Comparison of ENCODE assay signal across 8 mouse cellular contexts in the genomic region with DNA sequence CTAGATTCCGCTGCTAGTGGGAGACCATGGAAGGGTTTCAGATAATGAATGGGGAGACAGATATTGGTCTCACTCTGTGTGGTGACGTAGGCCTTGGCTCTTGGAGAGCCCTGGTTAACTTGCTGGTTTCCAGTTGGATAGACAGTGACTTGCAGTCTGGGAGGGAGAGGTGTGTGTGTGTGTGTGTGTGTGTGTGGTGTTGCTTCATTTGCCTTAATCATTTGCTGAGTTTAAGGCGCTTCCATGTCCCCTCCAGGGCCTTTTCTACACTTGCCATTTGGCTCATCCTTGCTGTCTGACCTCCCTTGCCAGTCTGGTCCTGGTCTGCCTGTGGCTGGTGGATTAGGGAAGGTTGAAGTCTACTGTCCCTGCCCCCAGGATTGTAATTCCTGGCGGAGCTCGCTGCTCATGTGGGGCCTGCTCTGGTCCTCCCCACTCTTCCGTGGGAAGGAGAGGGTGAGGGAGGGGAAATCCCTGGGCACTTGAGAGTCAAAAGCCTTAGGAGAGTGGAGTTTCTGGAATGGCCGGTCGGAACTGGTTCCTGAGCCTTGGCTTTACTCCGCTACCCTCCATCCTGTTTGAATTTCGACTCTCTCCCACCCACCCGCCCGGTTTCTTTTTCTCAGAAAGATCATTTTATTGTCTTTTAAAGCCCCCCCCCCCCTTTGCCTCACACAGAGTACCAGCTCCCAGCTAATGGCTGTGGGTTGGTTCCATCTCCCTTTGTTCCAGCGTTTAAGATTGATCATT. TPM values are rescaled to one million over a fixed set of nuclear protein-coding genes. Genes with fewer than 3 reads are reported as not detected.
A peak's percentile ranks its signal among the peaks of the same experiment; 100 is the strongest.
DNase-seq lines count a peak whose midpoint lies in the region; ATAC-seq and TF ChIP-seq lines count a peak whose summit lies in the region.

No protein-coding gene starts in this region.

- H3K36me3 ChIP-seq in forebrain, postnatal 0 days (ENCODE audit: insufficient read depth) = no peaks in the 10 kb centered on the region
- H3K36me3 ChIP-seq in kidney, embryonic 15.5 days = no peaks in the 10 kb centered on the region

- peak; percentile 46 for DNase-seq in CD4-positive, CD25-positive, alpha-beta regulatory T cell, adult 2 months (ENCODE audit: low read depth, low spot score)
- DNase-seq in R1 (ENCODE audit: low read depth, low spot score) = peak; percentile 73
- peak; percentile 55 for DNase-seq in forebrain, postnatal 0 days
- DNase-seq in lung, postnatal 14 days = peak; percentile 57
- DNase-seq in frontal cortex, adult 2 months (ENCODE audit: extremely low spot score in 1 of 2, low spot score in 1 of 2) = no peak

- H3K9me3 ChIP-seq in forebrain, postnatal 0 days (ENCODE audit: low read length) = no peaks in the 10 kb centered on the region
- no peaks in the 10 kb centered on the region for H3K9me3 ChIP-seq in kidney, embryonic 15.5 days (replicated peaks)

- peak overlapping the region; percentile 62 for H3K4me2 ChIP-seq in forebrain, postnatal 0 days (ENCODE audit: low read depth)
- peak overlapping the region; percentile 69 for H3K4me2 ChIP-seq in kidney, embryonic 15.5 days

- TF ChIP-seq CTCF in forebrain, postnatal 0 days (IDR thresholded peaks at IDR 0.05; ENCODE audit: low read depth) = no peak

- ATAC-seq in CD4-positive, CD25-positive, alpha-beta regulatory T cell, adult 4 months = no peak
- no peak for ATAC-seq in forebrain, postnatal 0 days
- no peak for ATAC-seq in kidney, embryonic 15.5 days (replicated peaks; ENCODE audit: low FRiP score)
- no peak for ATAC-seq in activated CD4-positive, CD25-positive, alpha-beta regulatory T cell, adult 4 months

- peak overlapping the region; percentile 99 for H3K9ac ChIP-seq in forebrain, postnatal 0 days
- peak overlapping the region; percentile 99 for H3K9ac ChIP-seq in kidney, embryonic 15.5 days

- WGBS in forebrain, postnatal 0 days = 3% methylated on average over 13 of the region's 13 CpGs
- 6% methylated on average over 13 of the region's 13 CpGs for WGBS in kidney, embryonic 15.5 days

- peak overlapping the region; percentile 93 for H3K4me3 ChIP-seq in forebrain, postnatal 0 days (ENCODE audit: low read depth, low read length)
- peak overlapping the region; percentile 87 for H3K4me3 ChIP-seq in kidney, embryonic 15.5 days (replicated peaks)

- peak overlapping the region; percentile 47; the same call in 1 of the 2 replicates for H3K27ac ChIP-seq in forebrain, postnatal 0 days (ENCODE audit: low read depth, low read length)
- peak overlapping the region; percentile 99 for H3K27ac ChIP-seq in kidney, embryonic 15.5 days

- peaks cover 39% of the 10 kb centered on the region for H3K4me1 ChIP-seq in forebrain, postnatal 0 days (ENCODE audit: insufficient read depth)
- peaks cover 67% of the 10 kb centered on the region for H3K4me1 ChIP-seq in kidney, embryonic 15.5 days

- H3K27me3 ChIP-seq in forebrain, postnatal 0 days (ENCODE audit: insufficient read depth, low read length) = no peaks in the 10 kb centered on the region
- no peaks in the 10 kb centered on the region for H3K27me3 ChIP-seq in kidney, embryonic 15.5 days

RNA-seq across cellular contexts. Expression of a gene that starts 2.3 kb away (rescaled TPM):
- 10 to 100 TPM; 31.7 to 32.9 TPM for polyA plus RNA-seq in CD4-positive, CD25-positive, alpha-beta regulatory T cell, adult 4 months (2017; shearing (Covaris generic))
- 92.1 and 131 TPM in 2 replicates for total RNA-seq in forebrain, postnatal 0 days (2014; rRNA removed)
- polyA plus RNA-seq in forebrain, postnatal 0 days (2015; fragmentation: Nextera tagmentation; extraction: Ambion mirVana) = 40.7 and 60.4 TPM in 2 replicates
- 49.2 and 49.7 TPM in 2 replicates for polyA plus RNA-seq in kidney, embryonic 15.5 days (2015; fragmentation: Nextera tagmentation; extraction: Ambion mirVana)
- polyA plus RNA-seq in activated CD4-positive, CD25-positive, alpha-beta regulatory T cell, adult 4 months (2017; shearing (Covaris generic)) = 10 to 100 TPM; 32.0 to 32.6 TPM
- polyA plus RNA-seq in frontal cortex, adult 2 months (2012; rRNA removed) = 106 and 118 TPM in 2 replicates

RNA-seq across cellular contexts. Expression of a gene that starts 57.9 kb away (rescaled TPM):
- polyA plus RNA-seq in CD4-positive, CD25-positive, alpha-beta regulatory T cell, adult 4 months (2017; shearing (Covaris generic)) = not detected
- 21.5 and 28.6 TPM in 2 replicates for total RNA-seq in forebrain, postnatal 0 days (2014; rRNA removed)
- 23.4 and 24.0 TPM in 2 replicates for polyA plus RNA-seq in forebrain, postnatal 0 days (2015; fragmentation: Nextera tagmentation; extraction: Ambion mirVana)
- 4.4 and 7.1 TPM in 2 replicates for polyA plus RNA-seq in kidney, embryonic 15.5 days (2015; fragmentation: Nextera tagmentation; extraction: Ambion mirVana)
- polyA plus RNA-seq in activated CD4-positive, CD25-positive, alpha-beta regulatory T cell, adult 4 months (2017; shearing (Covaris generic)) = not detected
- 31.8 and 34.6 TPM in 2 replicates for polyA plus RNA-seq in frontal cortex, adult 2 months (2012; rRNA removed)

Comparison
In these comparisons a context has a peak if more than half of its experiments do, and no peak if none do; other contexts are left out.
1. DNase-seq: peak in CD4-positive, CD25-positive, alpha-beta regulatory T cell, adult 2 months (single experiment), R1 (single experiment), forebrain, postnatal 0 days (single experiment) and lung, postnatal 14 days (single experiment); none in frontal cortex, adult 2 months (0 of 2).